Mouse (Mus musculus) ovary, postnatal 36 days (tissue): ENCODE measurements around the gene L3mbtl2.

Experiments
- DNase-seq: peaks from one replicate; pipeline ENCODE4 v3.0.0; 2022; ENCODE audit warnings: low spot score, mixed read lengths

Gene L3mbtl2

GRCm38 (mm10) chr15:81708991-81709390 is 45.3 kb downstream of the L3mbtl2 start:
- DNase-seq: no peak

- DNase-seq: no peak
These were observed 46.0 kb downstream of the L3mbtl2 start for GRCm38 (mm10) chr15:81709686-81710085.

GRCm38 (mm10) chr15:81710801-81711200 is 47.1 kb downstream of the L3mbtl2 start:
- no peak for DNase-seq

- no peak for DNase-seq
These were observed 50.1 kb downstream of the L3mbtl2 start for GRCm38 (mm10) chr15:81713742-81714141.

GRCm38 (mm10) chr15:81718336-81719138 is 54.8 kb downstream of the L3mbtl2 start:
- no peak for DNase-seq

GRCm38 (mm10) chr15:81719139-81719531 is 55.4 kb downstream of the L3mbtl2 start:
- no peak for DNase-seq

GRCm38 (mm10) chr15:81722361-81722760 is 58.7 kb downstream of the L3mbtl2 start:
- DNase-seq: no peak

GRCm38 (mm10) chr15:81723653-81724052 is 60.0 kb downstream of the L3mbtl2 start:
- no peak for DNase-seq

- DNase-seq: no peak
These were observed 62.3 kb downstream of the L3mbtl2 start for GRCm38 (mm10) chr15:81725965-81726364.

- peak; percentile 27 for DNase-seq
These were observed 65.6 kb downstream of the L3mbtl2 start for GRCm38 (mm10) chr15:81729241-81729791.

GRCm38 (mm10) chr15:81729792-81730635 is 66.3 kb downstream of the L3mbtl2 start:
- DNase-seq: peak; percentile 95

GRCm38 (mm10) chr15:81735075-81735474 is 71.4 kb downstream of the L3mbtl2 start:
- DNase-seq: no peak
